In genomic region chr9:107556346-107556745, GRCm38 (mm10) we compare ENCODE assay signal across 10 mouse cellular contexts. TPM values are rescaled to one million over a fixed set of nuclear protein-coding genes. Genes with fewer than 3 reads are reported as not detected.
A peak's percentile ranks its signal among the peaks of the same experiment; 100 is the strongest.
DNase-seq lines count a peak whose midpoint lies in the region; ATAC-seq and TF ChIP-seq lines count a peak whose summit lies in the region.
"Had no signal": no experiment of that assay in that cellular context is flagged by ENCODE, and none has a peak within 500 bp of the region (broad histone marks: within the 10 kb centered on the region; RNA-seq: fewer than 3 reads in every experiment).

No protein-coding gene starts in this region.

- no peaks in the 10 kb centered on the region for H3K27me3 ChIP-seq in heart, embryonic 16.5 days (ENCODE audit: control insufficient read depth, insufficient read depth, low read length)
- H3K27me3 ChIP-seq in embryonic facial prominence, embryonic 11.5 days (ENCODE audit: control insufficient read depth, insufficient read depth, low read length) = no peaks in the 10 kb centered on the region; the same call in 1 of the 2 replicates
- H3K27me3 ChIP-seq in limb, embryonic 11.5 days (ENCODE audit: control insufficient read depth, insufficient read depth, low read length) = no peaks in the 10 kb centered on the region
- no peaks in the 10 kb centered on the region for H3K27me3 ChIP-seq in myocyte (ENCODE audit: control insufficient read depth, insufficient read depth, insufficient read length)

- H3K4me3 ChIP-seq in heart, embryonic 16.5 days (ENCODE audit: low read length) = peak overlapping the region; percentile 70
- H3K4me3 ChIP-seq in embryonic facial prominence, embryonic 11.5 days (ENCODE audit: low read depth, low read length) = no peak overlapping the region; the same call in 1 of the 2 replicates
- H3K4me3 ChIP-seq in limb, embryonic 11.5 days (ENCODE audit: low read depth, low read length) = no peak overlapping the region
- H3K4me3 ChIP-seq in myocyte = peak overlapping the region; percentile 96

- peak overlapping the region; percentile 83 for H3K4me2 ChIP-seq in heart, embryonic 16.5 days (ENCODE audit: low read depth, low read length)
- H3K4me2 ChIP-seq in embryonic facial prominence, embryonic 11.5 days (ENCODE audit: low read depth, low read length) = peak overlapping the region; percentile 91
- peak overlapping the region; percentile 83; the same call in 1 of the 2 replicates for H3K4me2 ChIP-seq in limb, embryonic 11.5 days (ENCODE audit: low read depth, severe bottlenecking)
- H3K4me2 ChIP-seq in myocyte (ENCODE audit: low read depth) = peak overlapping the region; percentile 48

- H3K79me2 ChIP-seq in myocyte (ENCODE audit: control insufficient read depth, insufficient read depth) = peaks cover 52% of the 10 kb centered on the region

- WGBS in heart, embryonic 16.5 days = 54% methylated on average over 3 of the region's 3 CpGs
- 73% methylated on average over 3 of the region's 3 CpGs for WGBS in embryonic facial prominence, embryonic 11.5 days
- 84% methylated on average over 3 of the region's 3 CpGs for WGBS in limb, embryonic 11.5 days

- no peak overlapping the region for H3ac ChIP-seq in myocyte (ENCODE audit: control insufficient read depth, insufficient read length)

- no peak for ATAC-seq in heart, embryonic 16.5 days (replicated peaks; ENCODE audit: extremely low read depth, insufficient read depth, low FRiP score)
- no peak for ATAC-seq in embryonic facial prominence, embryonic 11.5 days (replicated peaks; ENCODE audit: insufficient number of reproducible peaks, low FRiP score, low TSS enrichment, low read depth)
- no peak for ATAC-seq in limb, embryonic 11.5 days (ENCODE audit: insufficient number of reproducible peaks, low FRiP score, low TSS enrichment, low read depth)

- no peak for TF ChIP-seq POLR2A in myocyte (IDR thresholded peaks at IDR 0.05; ENCODE audit: insufficient read length, low read depth)

- peak overlapping the region; percentile 96 for H3K9ac ChIP-seq in heart, embryonic 16.5 days (ENCODE audit: low read length)
- no peak overlapping the region for H3K9ac ChIP-seq in embryonic facial prominence, embryonic 11.5 days (replicated peaks; ENCODE audit: low read length)
- H3K9ac ChIP-seq in limb, embryonic 11.5 days (ENCODE audit: low read length) = no peak overlapping the region

- H3K4me1 ChIP-seq in heart, embryonic 16.5 days (ENCODE audit: control insufficient read depth, insufficient read depth, low read length) = peaks cover 23% of the 10 kb centered on the region
- H3K4me1 ChIP-seq in embryonic facial prominence, embryonic 11.5 days (ENCODE audit: control insufficient read depth, insufficient read depth, low read length) = no peaks in the 10 kb centered on the region; the same call in none of the 2 replicates
- peaks cover 35% of the 10 kb centered on the region for H3K4me1 ChIP-seq in limb, embryonic 11.5 days (ENCODE audit: control insufficient read depth, insufficient read depth, low read length)

- DNase-seq in heart, postnatal 4 days = no peak
- no peak for DNase-seq in embryonic facial prominence, embryonic 11.5 days (ENCODE audit: low spot score)
- DNase-seq in limb, embryonic 11.5 days (ENCODE audit: low spot score) = no peak
- DNase-seq in urinary bladder, adult 18-20 months (ENCODE audit: low spot score in 2 of 2) = no peak
- DNase-seq in adrenal gland, postnatal 14 days = no peak
- DNase-seq in natural killer cell, adult 2 months (ENCODE audit: low spot score in 2 of 2) = no peak
- DNase-seq: cerebellum, postnatal 14 days; right cerebral cortex, postnatal 25 days had no signal

- no peak overlapping the region for H3K27ac ChIP-seq in heart, embryonic 16.5 days (ENCODE audit: low read length)
- no peak overlapping the region for H3K27ac ChIP-seq in embryonic facial prominence, embryonic 11.5 days (replicated peaks; ENCODE audit: low read depth, low read length)
- H3K27ac ChIP-seq in limb, embryonic 11.5 days (replicated peaks; ENCODE audit: low read depth, low read length) = no peak overlapping the region

- peaks cover 39% of the 10 kb centered on the region for H3K36me3 ChIP-seq in heart, embryonic 16.5 days (ENCODE audit: control insufficient read depth, insufficient read depth)
- H3K36me3 ChIP-seq in embryonic facial prominence, embryonic 11.5 days (replicated peaks; ENCODE audit: control insufficient read depth, insufficient read depth, low read depth, low read length) = peaks cover 8% of the 10 kb centered on the region
- peaks cover 20% of the 10 kb centered on the region for H3K36me3 ChIP-seq in limb, embryonic 11.5 days (ENCODE audit: control insufficient read depth, insufficient read depth, low read length)
- peaks cover 43% of the 10 kb centered on the region for H3K36me3 ChIP-seq in myocyte (ENCODE audit: control insufficient read depth, insufficient read depth)

- H3K9me3 ChIP-seq in heart, embryonic 16.5 days (replicated peaks; ENCODE audit: control insufficient read depth, low read length) = no peaks in the 10 kb centered on the region
- no peaks in the 10 kb centered on the region for H3K9me3 ChIP-seq in embryonic facial prominence, embryonic 11.5 days (replicated peaks; ENCODE audit: control insufficient read depth, low read length)
- no peaks in the 10 kb centered on the region for H3K9me3 ChIP-seq in limb, embryonic 11.5 days (ENCODE audit: control insufficient read depth, low read length)

TF ChIP-seq in myocyte, 11 proteins besides CTCF, POLR2A, EP300 and RAD21:
- no peak for TF ChIP-seq TCF12 (IDR thresholded peaks at IDR 0.05; ENCODE audit: insufficient read depth, poor library complexity, severe bottlenecking)
- no peak for TF ChIP-seq SRF (IDR thresholded peaks at IDR 0.05; ENCODE audit: control insufficient read depth, insufficient read length, low read depth)
- no peak for TF ChIP-seq CEBPB (IDR thresholded peaks at IDR 0.05; ENCODE audit: insufficient read depth, poor library complexity, severe bottlenecking)
- no peak for TF ChIP-seq MAX (IDR thresholded peaks at IDR 0.05; ENCODE audit: low read depth)
- TF ChIP-seq REST (IDR thresholded peaks at IDR 0.05; ENCODE audit: insufficient read depth, insufficient read length) = no peak
- no peak for TF ChIP-seq USF1 (IDR thresholded peaks at IDR 0.05; ENCODE audit: low read depth)
- TF ChIP-seq MYOD1 (IDR thresholded peaks at IDR 0.05; ENCODE audit: control insufficient read depth in 1 of 3, insufficient read length in 2 of 3, low read depth in 2 of 3) = no peak
- no peak for TF ChIP-seq MYOG (IDR thresholded peaks at IDR 0.05; ENCODE audit: control insufficient read depth in 1 of 3, insufficient read depth in 1 of 3, insufficient read length in 2 of 3, low read depth in 2 of 3)
- no peak for TF ChIP-seq TCF3 (IDR thresholded peaks at IDR 0.05; ENCODE audit: insufficient read length, low read depth)
- no peak for TF ChIP-seq E2F4 (IDR thresholded peaks at IDR 0.05; ENCODE audit: insufficient read depth)
- TF ChIP-seq POLR2AphosphoS2 (IDR thresholded peaks at IDR 0.05; ENCODE audit: insufficient read length, low read depth) = no peak

RNA-seq across cellular contexts. Expression of gene Rassf1, which starts 5.0 kb away (rescaled TPM):
- 54.0 and 55.3 TPM in 2 replicates for polyA plus RNA-seq in heart, embryonic 16.5 days (2015; fragmentation: Nextera tagmentation; extraction: Ambion mirVana)
- total RNA-seq in heart, postnatal 4 days (2021) = 10 to 100 TPM; 38.8 to 39.4 TPM
- polyA plus RNA-seq in embryonic facial prominence, embryonic 11.5 days (2014; fragmentation: Nextera tagmentation; extraction: Ambion mirVana) = 42.4 and 43.3 TPM in 2 replicates
- polyA plus RNA-seq in limb, embryonic 11.5 days (2014; fragmentation: Nextera tagmentation; extraction: Ambion mirVana) = 46.7 and 49.3 TPM in 2 replicates
- 59.3 TPM for polyA plus RNA-seq in myocyte (2012; fragmentation: generic; extraction: Trizol)
- 22.9 and 26.2 TPM in 2 replicates for total RNA-seq in adrenal gland, postnatal 14 days (2021)

RNA-seq across cellular contexts. Expression of gene Tusc2, which starts 6.7 kb away (rescaled TPM):
- 44.3 and 44.7 TPM in 2 replicates for polyA plus RNA-seq in heart, embryonic 16.5 days (2015; fragmentation: Nextera tagmentation; extraction: Ambion mirVana)
- 10 to 100 TPM; 22.3 to 24.0 TPM for total RNA-seq in heart, postnatal 4 days (2021)
- polyA plus RNA-seq in embryonic facial prominence, embryonic 11.5 days (2014; fragmentation: Nextera tagmentation; extraction: Ambion mirVana) = 68.5 and 68.9 TPM in 2 replicates
- 57.3 and 60.2 TPM in 2 replicates for polyA plus RNA-seq in limb, embryonic 11.5 days (2014; fragmentation: Nextera tagmentation; extraction: Ambion mirVana)
- 25.0 TPM for polyA plus RNA-seq in myocyte (2012; fragmentation: generic; extraction: Trizol)
- 32.7 and 37.9 TPM in 2 replicates for total RNA-seq in adrenal gland, postnatal 14 days (2021)

RNA-seq across cellular contexts. Expression of gene Zmynd10, which starts 9.2 kb away (rescaled TPM):
- polyA plus RNA-seq in heart, embryonic 16.5 days (2015; fragmentation: Nextera tagmentation; extraction: Ambion mirVana) = 1.7 and 2.5 TPM in 2 replicates
- total RNA-seq in heart, postnatal 4 days (2021) = under 1 TPM; 0.26 to 0.32 TPM
- polyA plus RNA-seq in embryonic facial prominence, embryonic 11.5 days (2014; fragmentation: Nextera tagmentation; extraction: Ambion mirVana) = 0.93 and 1.1 TPM in 2 replicates
- 0.79 and 0.95 TPM in 2 replicates for polyA plus RNA-seq in limb, embryonic 11.5 days (2014; fragmentation: Nextera tagmentation; extraction: Ambion mirVana)
- 0.52 TPM for polyA plus RNA-seq in myocyte (2012; fragmentation: generic; extraction: Trizol)
- total RNA-seq in adrenal gland, postnatal 14 days (2021) = 0.19 and 0.38 TPM in 2 replicates

RNA-seq across cellular contexts. Expression of gene Hyal2, which starts 11.4 kb away (rescaled TPM):
- polyA plus RNA-seq in heart, embryonic 16.5 days (2015; fragmentation: Nextera tagmentation; extraction: Ambion mirVana) = 87.4 and 87.7 TPM in 2 replicates
- total RNA-seq in heart, postnatal 4 days (2021) = 10 to 100 TPM; 43.4 to 49.7 TPM
- 138 and 150 TPM in 2 replicates for polyA plus RNA-seq in embryonic facial prominence, embryonic 11.5 days (2014; fragmentation: Nextera tagmentation; extraction: Ambion mirVana)
- polyA plus RNA-seq in limb, embryonic 11.5 days (2014; fragmentation: Nextera tagmentation; extraction: Ambion mirVana) = 143 and 155 TPM in 2 replicates
- 34.2 TPM for polyA plus RNA-seq in myocyte (2012; fragmentation: generic; extraction: Trizol)
- total RNA-seq in adrenal gland, postnatal 14 days (2021) = 35.0 and 38.9 TPM in 2 replicates

RNA-seq across cellular contexts. Expression of gene Nprl2, which starts 14.3 kb away (rescaled TPM):
- 32.4 and 33.3 TPM in 2 replicates for polyA plus RNA-seq in heart, embryonic 16.5 days (2015; fragmentation: Nextera tagmentation; extraction: Ambion mirVana)
- total RNA-seq in heart, postnatal 4 days (2021) = 10 to 100 TPM; 12.0 TPM
- 39.2 and 41.9 TPM in 2 replicates for polyA plus RNA-seq in embryonic facial prominence, embryonic 11.5 days (2014; fragmentation: Nextera tagmentation; extraction: Ambion mirVana)
- polyA plus RNA-seq in limb, embryonic 11.5 days (2014; fragmentation: Nextera tagmentation; extraction: Ambion mirVana) = 36.5 and 40.9 TPM in 2 replicates
- 24.6 TPM for polyA plus RNA-seq in myocyte (2012; fragmentation: generic; extraction: Trizol)
- 21.5 and 22.2 TPM in 2 replicates for total RNA-seq in adrenal gland, postnatal 14 days (2021)

Comparison
In these comparisons a context has a peak if more than half of its experiments do, and no peak if none do; other contexts are left out.
1. H3K4me3 ChIP-seq: peak in heart, embryonic 16.5 days (single experiment) and myocyte (single experiment); none in embryonic facial prominence, embryonic 11.5 days (single experiment) and limb, embryonic 11.5 days (single experiment).
2. Peak in every context shown above with its lines, with median percentiles within 50 percentile points of each other: H3K4me2 ChIP-seq.